Mouse (Mus musculus) adrenal gland, postnatal 4 days (tissue): ENCODE measurements around the gene Nup107. TPM values are rescaled to one million over a fixed set of nuclear protein-coding genes. Genes with fewer than 3 reads are reported as not detected.

Experiments used
- DNase-seq, 2 experiments: peaks; one replicate each; pipeline ENCODE4 v3.0.0; 2021 to 2022; ENCODE audit warnings: low spot score in 2 of 2, mixed read lengths in 2 of 2
- total RNA-seq, 2 experiments: library from RNA; stranded (reverse); gene quantifications; 2 replicates each; pipeline ENCODE4 v1.2.3; 2021

Gene Nup107
- total RNA-seq, 2 experiments from 2014 or later, result 28.7 to 30.2 TPM

DNA sequence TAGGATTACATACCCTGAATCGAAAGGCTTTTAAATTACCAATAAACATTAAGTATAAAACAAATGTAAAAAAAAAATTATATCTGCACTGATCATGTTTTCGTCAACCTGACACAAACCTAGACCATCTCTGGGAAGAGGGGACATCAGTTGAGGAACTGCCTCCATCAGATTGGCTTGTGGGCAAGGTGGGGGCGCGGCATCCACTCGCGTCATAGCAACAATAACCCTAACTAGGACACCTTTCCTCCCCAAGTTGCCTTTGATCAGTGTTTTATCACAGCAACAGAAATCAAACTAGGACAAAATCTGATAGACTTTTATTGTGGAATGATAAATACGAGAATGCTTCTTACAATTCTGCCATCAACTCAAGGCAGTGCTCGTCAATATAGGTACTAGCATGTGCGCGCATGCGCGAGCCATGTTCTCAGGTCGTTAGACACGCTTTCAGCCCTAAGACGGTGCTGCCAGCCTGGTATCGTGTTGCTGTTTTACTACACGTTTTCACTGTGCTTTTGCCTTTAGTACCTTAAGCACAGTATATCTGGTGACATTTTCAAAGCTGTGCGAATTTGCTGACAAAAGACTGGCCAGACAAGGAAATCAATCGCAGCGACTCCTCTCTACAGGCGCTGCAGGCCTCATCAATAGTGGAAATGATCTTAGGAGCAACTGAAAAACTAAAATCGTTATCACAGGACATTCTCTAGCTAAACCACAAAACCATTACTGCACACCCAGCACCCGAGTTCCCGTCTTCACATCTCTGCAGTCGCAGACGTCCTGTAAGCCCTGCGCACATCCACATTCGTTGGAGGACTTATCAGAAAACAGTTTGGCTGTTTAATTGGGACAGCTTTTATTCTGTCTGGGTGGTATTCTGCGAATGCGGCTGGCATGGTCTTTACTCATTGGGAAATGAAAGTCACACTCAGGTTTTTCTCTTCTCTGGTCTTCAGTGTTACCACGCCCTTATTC lies 11.7 kb upstream of the Nup107 start:
- DNase-seq, result no peak

DNA sequence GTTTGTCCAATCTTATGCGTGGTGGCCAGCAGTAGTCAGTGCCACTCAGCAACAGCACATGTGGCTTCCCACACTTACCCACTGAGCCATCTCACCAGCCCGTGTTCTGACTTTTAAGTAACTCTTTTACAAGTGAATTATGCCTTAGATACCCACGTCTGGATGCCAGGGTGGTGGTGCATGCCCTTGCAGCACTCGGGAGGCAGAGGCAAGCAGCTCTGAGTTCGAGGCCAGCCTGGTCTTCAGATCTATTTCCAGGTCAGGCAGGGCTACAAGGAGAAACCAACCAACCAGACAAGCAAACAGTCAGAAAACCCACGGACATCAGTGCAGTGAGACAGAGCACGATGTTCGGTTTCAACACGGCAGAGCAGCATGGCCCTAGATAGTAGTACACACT lies 9.4 kb upstream of the Nup107 start:
- DNase-seq, result no peak

DNA sequence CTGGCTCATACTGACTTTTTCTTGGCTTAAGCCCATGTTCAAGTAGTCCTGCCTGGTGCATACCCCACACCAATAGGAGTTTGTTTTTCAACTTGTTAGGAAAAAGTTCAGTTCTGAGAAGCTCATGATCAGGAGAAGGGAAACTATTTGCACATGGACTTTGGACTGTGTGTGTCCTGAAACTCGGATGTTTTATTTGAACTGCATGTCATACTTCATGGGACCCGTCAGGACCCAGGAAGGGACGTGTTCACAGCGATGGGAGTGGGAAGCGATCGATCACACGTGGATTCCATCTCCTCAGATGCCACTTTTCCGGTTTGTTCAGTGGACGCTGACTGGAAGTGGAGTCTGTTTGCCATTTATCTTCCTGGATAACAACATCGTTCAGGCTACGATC lies 7.3 kb upstream of the Nup107 start:
- DNase-seq, result no peak

DNA sequence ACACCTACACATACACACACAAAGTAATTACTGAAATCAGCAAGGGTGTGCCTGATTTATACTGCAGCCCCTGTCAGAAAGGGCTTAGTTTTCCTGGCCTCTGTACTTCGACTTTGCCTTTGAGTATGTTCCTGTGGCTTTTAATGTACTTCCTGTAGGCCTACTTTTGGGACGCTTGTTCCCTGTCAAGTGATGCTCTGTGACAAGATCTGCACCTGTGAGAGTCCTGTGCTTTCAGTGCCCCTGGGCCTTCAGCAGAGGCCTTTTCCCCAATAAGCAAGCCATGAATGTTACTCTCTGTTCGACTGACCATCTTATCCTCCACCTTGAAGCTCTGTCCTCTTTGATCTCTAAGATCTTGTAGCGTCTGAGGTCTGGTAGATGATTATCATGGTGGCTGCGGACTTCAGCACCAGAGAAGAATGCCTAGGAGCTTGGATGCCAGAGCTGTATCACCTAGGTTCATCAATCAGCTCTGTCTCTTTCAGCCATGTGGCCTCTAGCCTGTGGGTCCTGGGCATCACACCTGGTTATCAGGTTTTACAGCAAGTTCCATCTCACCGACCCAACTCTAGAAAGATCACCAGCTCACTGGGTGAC lies 6.0 kb upstream of the Nup107 start:
- DNase-seq, result no peak

DNA sequence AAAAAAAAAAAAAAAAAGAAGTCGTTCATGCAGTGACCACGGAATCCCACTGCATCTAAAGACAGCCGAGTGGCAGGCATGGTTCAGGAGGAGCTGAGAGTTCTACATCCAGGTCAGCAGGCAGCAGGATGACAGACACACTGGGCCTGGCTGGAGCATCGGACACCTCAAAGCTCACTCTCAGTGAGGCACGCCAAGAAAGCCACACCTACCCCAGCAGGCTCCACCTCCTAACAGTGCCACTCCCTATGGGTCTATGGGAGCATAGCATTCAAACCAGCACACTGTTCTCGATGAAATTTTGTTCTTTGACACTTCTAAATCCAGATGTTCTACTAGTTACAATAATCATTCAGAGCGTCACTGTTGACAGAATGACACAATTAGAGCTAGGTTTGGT lies 5.2 kb upstream of the Nup107 start:
- no peak for DNase-seq

DNA sequence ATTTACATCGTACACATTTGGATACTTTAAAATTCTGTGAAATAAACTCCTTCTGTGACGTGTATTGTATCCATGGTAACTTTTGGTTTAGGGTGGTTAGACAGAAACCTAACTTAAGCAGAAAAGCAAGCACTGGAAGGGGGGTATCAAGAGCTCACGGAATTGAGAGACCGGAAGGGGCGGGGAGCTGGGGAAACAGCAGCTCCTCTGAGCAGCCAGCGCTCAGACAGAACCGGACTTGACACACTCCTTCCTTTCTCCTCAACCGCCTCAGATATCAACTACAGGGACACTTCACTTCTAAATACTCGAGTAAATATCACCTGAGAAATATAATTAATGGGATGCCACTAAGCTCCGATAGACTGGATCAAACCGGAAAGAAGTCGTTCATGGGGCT lies 4.6 kb upstream of the Nup107 start:
- DNase-seq, result no peak

DNA sequence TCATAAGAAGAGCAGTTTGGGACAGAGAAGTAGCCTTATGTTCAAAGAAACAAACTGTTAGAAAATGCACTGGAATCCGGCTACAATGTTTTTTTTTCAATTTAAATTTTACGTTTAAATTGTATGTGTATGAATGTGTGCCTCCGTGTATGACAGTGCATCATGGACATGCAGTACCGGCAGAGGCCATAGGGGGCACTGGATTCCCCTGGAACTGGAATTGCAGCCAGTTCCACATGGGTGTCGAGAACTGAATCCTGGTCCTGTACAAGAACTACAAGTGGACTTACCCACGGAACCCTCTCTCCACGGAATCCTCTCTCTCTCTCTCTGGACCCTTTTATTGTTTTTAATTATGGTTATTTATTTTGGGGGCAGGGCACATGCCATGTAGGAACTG lies 3.7 kb upstream of the Nup107 start:
- DNase-seq, result no peak

DNA sequence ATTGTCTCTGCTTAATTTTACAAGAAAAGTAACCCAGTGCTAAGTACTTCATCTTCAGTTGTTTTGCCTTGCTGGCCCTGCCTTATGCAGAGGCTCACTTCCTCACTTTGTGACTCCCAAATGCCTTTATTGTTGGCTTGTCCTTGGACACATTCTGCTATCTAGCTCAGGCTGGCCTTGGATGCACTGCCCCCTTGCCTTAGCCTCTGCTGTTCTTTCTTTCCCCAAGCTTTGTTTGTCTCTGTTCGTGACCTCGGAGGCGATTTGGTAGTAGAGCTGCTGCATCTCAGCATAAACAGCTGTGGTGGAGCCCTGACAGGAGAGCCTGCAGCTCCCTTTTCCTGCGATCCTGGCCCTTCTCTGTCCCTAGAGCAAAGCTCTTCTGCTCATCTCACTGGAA lies 2.7 kb upstream of the Nup107 start:
- no peak for DNase-seq

DNA sequence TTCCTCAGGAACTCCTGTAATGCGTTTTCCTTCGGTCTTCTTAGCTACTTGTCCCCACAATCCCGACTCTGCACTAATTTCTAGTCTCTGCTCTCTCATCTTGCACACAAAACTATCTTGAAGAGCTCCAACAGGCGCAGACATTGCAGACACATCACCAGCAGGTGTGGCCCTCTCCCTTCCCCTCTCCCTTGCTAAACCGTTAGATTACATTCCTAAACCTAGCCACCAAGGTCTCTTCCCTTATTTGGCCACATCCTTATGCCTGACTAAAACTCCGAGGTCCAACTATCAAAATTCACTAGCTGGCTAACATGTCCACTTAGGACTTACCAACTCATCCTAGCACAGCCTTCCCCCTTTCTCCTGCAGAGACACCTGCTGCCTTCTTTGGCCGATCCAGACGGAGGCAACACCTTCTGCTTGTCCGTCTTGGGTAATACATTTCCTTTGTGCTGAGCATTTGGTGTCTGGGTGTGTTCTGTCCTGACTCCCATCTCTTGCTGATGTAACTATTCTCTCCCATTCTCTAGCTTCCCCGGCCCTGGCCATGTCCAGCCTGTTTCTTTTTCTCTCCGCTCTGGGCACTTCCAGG lies 1.0 kb upstream of the Nup107 start:
- DNase-seq, result no peak

DNA sequence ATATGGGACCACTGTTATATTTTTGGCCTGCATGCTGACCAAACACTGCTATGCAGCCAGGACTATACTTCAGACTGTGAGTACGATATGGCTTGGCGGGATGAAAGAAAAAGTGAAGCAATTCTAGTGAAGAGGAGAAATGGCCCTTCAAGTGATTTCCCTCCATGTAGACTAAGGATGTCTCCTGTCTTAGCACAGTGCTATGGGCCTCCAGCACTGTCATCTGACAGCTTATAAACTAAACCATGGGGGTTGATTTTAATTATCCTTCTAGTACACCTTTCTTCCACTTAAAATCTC lies 1.4 kb downstream of the Nup107 start:
- DNase-seq, result no peak

DNA sequence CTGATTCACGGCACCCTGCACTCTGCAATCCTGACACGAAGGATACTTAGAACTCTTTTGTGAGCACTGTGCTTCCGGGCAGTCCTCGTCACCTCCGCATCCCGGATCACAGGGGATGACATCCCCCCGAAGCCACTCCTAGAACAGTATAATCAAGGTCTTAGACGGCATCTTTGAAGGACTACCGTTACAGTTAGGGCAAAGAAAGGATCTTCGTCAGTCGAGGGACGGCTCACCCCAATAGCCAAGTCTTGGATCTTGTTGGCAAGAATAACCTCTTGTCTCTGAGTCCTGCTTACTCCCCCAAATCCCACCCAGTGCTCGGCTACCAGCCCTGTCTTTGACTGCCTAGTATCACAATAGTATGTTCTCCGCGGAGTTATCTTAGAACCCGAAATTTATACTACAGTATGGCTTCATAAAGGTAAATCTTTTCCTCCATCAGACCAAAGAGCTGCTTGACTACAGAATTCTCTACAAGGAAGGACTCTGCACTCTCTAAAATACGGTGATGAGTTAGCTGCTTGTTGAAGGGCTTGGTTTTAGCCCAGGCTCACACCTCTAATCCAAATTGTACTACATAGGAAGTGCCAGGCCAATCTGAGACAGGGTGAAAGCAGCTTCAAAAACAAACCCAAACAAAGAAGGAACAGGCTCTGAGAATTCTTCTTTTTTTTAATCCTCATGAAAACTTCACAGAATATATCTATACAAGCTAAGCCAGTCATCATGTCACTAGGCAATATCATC lies 1.9 kb downstream of the Nup107 start:
- DNase-seq, result no peak

DNA sequence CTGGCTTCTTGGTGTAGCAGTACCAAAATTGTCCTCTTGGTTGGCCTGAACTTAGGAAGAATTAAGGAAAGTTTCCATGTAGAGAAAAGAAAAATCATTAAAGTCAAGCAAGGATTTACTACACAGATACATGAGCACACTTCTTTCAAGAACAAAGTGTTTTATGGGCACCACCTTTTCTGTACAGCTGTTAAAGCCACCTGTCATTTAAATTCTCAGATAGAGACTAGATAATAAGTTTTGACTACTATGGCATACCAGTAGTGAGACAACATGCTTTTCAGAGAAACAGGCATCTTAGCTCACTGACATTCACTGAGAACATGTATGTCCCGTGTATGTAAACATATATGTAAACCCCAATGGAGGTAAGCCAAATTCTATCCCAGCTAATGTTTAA lies 2.5 kb downstream of the Nup107 start:
- no peak for DNase-seq

DNA sequence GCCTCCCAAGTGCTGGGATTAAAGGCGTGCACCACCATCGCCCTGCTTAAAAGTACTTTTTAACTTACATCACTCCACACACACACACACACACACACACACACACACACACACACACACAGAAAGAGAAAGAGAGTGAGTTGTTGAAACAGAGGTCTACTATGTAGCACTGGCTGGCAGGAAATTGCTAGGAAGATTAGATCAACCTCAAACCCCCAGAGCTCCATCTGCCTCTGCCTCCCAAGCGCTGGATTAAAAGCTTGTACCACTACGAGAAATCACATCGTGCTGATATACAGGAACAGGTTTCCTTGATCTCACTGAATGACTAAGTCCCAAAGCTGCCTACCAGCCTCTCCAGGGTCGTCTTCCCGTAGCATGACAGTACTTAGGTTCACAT lies 7.9 kb downstream of the Nup107 start:
- DNase-seq, result no peak

DNA sequence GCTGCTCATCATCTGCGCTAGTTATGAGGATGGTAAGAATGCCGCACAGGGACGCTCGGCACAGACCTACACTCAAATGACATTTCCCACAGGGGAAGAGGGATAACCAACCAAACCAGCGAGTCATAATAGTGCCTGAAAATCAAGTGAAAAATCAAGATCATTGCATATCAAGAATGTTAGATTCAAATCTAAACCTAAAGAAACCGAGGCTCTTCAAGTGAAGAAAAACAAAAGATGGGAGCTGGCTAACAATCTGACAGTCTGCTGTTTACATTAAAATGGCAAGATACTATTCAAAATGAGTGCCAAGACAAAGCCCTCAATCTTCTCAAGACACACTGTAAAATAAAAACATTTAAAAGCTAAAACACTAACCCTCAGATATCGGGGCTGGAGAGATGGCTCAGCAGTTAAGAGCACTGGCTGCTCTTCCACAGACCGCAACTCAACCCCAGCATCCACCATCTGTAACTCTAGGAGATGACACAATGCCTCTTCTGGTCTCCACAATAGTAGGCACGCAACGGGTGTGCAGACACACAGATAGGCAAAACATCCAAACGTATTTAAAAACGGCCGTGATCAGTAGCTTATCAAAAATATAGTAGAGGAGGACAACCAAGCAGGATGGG lies 8.6 kb downstream of the Nup107 start:
- DNase-seq, result no peak

DNA sequence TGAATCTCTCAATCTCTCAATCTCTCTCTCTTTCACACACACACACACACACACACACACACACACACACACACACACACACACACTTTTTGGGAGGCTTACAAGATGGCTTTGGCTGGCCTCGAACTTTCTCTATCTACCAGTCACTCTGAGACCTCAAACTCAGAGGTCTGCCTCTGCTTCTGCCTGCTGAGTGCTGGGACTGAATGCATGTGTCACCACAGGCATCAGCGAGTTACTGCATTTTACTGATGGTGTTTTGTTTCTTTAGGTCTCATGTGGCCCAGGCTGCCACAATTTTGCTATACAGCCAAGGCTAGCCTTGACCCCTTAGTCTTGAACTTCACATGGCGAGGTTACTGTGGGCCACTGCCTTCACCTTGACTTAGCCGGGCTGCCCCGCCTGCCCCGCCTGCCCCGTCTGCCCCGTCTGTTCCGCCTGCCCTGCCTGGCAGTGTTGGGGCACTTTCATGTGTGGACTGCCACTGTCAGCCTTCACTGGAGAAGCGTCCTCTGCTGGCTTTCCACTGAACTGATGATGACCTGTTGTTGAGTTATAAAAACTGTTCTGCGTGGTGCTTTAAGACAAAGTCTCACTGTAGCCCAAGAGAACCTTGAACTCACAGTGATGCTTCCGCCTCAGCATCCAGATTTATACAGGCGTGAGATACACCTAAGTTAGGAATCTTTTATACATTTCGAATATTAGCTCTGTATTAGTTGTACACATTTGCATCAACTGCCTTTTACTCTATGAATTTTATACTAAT lies 9.8 kb downstream of the Nup107 start:
- DNase-seq, result no peak

DNA sequence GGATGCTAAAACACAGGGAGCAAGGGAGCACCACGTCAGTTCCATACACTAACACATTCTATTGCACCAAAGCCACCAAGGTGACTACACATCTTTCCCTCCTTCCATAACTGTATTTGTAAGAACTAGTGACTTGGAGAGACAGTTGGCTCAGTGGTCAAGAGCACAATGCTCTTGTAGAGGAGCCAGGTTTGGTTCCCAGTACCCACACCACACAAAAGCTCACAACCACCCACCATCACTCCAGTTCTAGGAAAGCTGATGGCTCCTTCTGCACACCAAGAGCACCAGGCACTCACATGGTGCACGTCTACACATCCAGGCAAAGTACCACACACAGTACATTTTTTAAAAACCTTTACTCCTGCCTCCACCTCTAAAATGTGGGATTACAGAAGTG lies 10.4 kb downstream of the Nup107 start:
- no peak for DNase-seq

DNA sequence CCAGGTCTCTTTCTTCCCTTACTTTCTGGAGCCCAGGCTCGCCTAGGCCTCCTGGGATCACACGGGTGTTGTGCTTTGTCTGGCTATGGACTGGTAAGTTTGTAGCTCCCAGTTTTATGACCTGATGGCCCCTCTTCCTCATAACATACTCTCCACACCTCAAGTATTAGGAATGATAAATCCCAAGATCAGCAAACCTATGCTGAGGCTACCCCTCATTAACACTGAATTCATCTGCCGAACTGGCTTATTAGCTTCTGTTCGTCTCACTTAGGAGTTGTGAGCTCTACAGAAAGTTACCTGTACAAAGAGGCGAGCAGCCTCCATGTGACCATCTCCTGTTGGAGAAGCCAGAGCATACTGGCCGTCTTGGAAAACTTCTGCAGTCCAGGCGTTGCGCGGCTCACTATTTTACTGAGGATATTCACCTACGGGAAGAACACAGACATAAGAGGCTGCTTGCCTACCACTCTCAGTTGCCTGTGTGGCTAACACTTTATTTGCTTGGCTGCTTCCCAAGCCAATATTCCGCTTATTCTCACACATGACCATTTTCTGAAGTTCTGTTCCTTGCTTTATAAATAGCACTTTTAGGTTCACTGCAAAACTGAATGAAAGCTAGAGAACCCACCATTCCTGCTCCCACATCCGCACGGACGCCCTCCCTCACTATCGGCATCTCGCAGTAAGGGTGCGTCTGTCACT lies 11.3 kb downstream of the Nup107 start:
- DNase-seq, result no peak

DNA sequence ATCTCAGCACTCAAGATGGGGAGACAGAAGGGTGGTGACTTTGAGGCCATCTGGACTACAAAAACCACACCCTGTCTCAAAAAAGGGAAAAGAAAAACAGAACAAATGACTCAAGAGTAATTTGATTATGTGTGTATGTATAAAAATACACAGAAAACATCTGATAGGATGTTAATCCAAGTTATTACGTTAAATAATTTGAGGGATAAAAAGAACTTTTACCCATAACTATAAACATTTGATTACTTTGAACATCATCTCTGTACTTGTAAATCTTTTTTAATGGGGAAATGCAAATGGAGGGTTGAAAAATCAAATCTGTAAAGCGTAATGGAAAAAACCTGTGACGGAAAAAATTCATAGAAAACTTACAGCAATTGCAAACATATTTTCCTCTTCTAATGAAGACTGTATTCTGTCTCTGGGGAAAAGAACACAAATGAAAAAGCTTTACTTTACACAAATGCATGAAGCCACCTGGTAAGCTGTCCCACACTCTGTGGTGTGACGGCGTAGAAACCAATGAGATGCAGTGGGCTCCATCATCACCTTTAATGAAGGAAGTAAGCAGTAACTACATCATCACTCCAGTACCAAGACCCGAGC lies 12.1 kb downstream of the Nup107 start:
- DNase-seq, result no peak

DNA sequence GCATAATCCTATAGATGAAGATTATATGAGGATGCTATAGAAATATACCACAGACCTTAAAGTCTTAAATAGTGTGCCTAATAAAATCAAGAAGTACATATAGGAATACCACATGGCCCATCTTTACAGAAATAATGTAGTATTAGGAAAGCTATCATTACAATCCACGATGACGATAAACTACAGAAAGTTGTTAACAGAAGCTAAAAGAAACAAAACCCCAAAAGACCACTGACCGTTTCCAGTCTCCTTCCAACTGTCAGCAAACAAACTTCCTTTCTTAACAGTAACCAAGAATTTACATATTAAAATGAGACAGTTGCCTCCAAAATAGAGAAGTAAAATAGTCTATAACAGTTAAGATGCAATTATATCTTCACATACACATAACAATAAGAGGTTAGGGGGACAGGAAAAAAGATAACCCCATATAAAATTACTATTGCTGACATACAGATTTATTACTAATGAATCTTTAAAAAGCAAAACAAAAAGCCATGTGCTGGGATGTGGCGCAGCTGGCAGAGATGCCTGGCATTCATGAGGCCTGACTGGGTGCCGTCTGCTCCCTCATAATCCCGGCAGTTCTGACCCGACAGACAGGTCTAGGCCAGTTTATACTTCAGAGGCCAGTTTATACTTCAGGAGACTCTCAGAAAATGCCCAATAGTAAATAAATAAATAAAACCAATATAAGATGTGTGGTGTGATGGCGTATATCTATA lies 12.8 kb downstream of the Nup107 start:
- DNase-seq, result no peak
